Mouse (Mus musculus): ENCODE measurements around the gene Gm20671.

DNA sequence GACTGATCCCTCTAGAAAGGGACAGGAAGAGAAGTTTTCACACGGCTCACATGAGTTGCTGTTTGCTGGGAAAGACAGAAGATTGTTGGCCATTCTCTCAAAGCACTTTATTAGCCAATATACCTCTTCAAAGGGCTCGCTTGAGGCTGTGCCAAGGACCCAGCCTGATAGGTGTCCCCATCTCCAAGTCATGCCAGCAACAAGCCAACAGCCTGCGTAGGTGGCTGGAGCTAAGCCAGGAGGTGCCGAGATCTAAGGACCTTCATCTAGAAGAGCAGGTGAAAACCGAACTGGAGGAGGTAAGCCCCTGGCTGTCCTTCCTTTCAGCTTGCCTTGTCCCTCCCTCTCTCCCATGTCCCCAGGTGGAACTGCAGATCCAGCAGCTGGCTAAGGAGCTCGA lies 91.1 kb downstream of the Gm20671 start:
- TF ChIP-seq POLR2A (IDR thresholded peaks at IDR 0.05; ENCODE audit: borderline replicate concordance, insufficient read depth, low read length) (no peak), CTCF (IDR thresholded peaks at IDR 0.05; ENCODE audit: borderline replicate concordance, insufficient read depth, low read depth, low read length) (no peak)

All from cerebellum, adult 2 months (tissue).